Mouse (Mus musculus) mouse trophoblast stem cell (cell line): ENCODE results near the gene Ninj1.

Experiments used
- in situ Hi-C, 2 experiments: fragments of 300-500 bp; cut with MseI, MboI; formaldehyde crosslinking; loops; 2 replicates in 1 of 2; 3 replicates in 1 of 2; pipeline ENCODE4 v1.15.1; 2025

Ninj1 gene

GRCm38 (mm10) chr13:49225633-49226032, 38.3 kb downstream of the Ninj1 start:
- in situ Hi-C loops: no loop called here

GRCm38 (mm10) chr13:49233792-49234572, 46.7 kb downstream of the Ninj1 start:
- in situ Hi-C loops: no loop called here

GRCm38 (mm10) chr13:49234711-49235110, 47.4 kb downstream of the Ninj1 start:
- in situ Hi-C loops: no loop called here

- in situ Hi-C loops: no loop called here
Observed at GRCm38 (mm10) chr13:49237617-49238016, 50.3 kb downstream of the Ninj1 start.

- in situ Hi-C loops: no loop called here
Observed at GRCm38 (mm10) chr13:49238737-49239136, 51.5 kb downstream of the Ninj1 start.

- in situ Hi-C loops: no loop called here
Observed at GRCm38 (mm10) chr13:49242321-49243065, 55.2 kb downstream of the Ninj1 start.

GRCm38 (mm10) chr13:49243492-49243891, 56.2 kb downstream of the Ninj1 start:
- in situ Hi-C loops: no loop called here

- in situ Hi-C loops: no loop called here
Observed at GRCm38 (mm10) chr13:49245251-49245650, 58.0 kb downstream of the Ninj1 start.
